19 mouse cellular contexts compared by ENCODE assay signal in the genomic region with DNA sequence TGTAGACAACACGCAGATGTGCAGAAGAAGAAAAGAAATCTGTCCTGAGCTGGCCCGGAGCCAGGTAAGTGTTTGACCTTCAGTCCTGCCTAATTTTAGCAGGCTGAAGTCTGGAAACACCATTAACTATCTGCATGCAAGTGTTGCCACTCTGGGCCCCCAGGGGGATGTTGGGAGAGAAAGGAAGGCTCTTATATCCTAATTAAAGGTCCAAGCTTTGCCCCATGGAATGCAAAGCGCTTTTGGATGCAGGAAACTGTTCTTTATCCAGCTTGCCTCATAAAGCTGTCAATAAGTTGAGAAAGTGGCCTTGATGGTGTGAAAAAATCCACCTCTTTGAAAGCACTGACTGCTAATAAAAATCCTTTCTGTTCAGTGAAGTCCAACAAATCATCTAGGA.
A peak's percentile ranks its signal among the peaks of the same experiment; 100 is the strongest.
DNase-seq lines count a peak whose midpoint lies in the region; ATAC-seq and TF ChIP-seq lines count a peak whose summit lies in the region.
"Had no signal": no experiment of that assay in that cellular context is flagged by ENCODE, and none has a peak within 500 bp of the region (broad histone marks: within the 10 kb centered on the region; RNA-seq: fewer than 3 reads in every experiment).

No protein-coding gene starts in this region.

- intact Hi-C loops in heart, postnatal 14 days (cut with DNase I) = no loop called here
- intact Hi-C loops in left cerebral cortex, adult 2 months (cut with DNase I) = no loop called here

- no peaks in the 10 kb centered on the region for H3K36me3 ChIP-seq in heart, embryonic 14.5 days (ENCODE audit: control insufficient read depth, insufficient read depth, low read length)
- no peaks in the 10 kb centered on the region for H3K36me3 ChIP-seq in neural tube, embryonic 15.5 days
- no peaks in the 10 kb centered on the region for H3K36me3 ChIP-seq in embryonic facial prominence, embryonic 11.5 days (replicated peaks; ENCODE audit: control insufficient read depth, insufficient read depth, low read depth, low read length)
- no peaks in the 10 kb centered on the region for H3K36me3 ChIP-seq in limb, embryonic 13.5 days
- H3K36me3 ChIP-seq: hindbrain, embryonic 10.5 days; liver, embryonic 13.5 days; midbrain, embryonic 13.5 days had no signal

- peak overlapping the region in 1 of 2 experiments; percentile 57; a peak in 3 of 4 replicates for H3K27ac ChIP-seq in heart, embryonic 14.5 days (replicated peaks in 1 of 2; ENCODE audit: control insufficient read depth in 1 of 2, insufficient read depth in 1 of 2, low read depth in 2 of 2, low read length in 2 of 2)
- no peak overlapping the region; the same call in 1 of the 2 replicates for H3K27ac ChIP-seq in neural tube, embryonic 15.5 days (replicated peaks)
- H3K27ac ChIP-seq in embryonic facial prominence, embryonic 11.5 days (replicated peaks; ENCODE audit: low read depth, low read length) = no peak overlapping the region
- no peak overlapping the region for H3K27ac ChIP-seq in limb, embryonic 13.5 days
- no peak overlapping the region for H3K27ac ChIP-seq in left cerebral cortex, adult 2 months
- H3K27ac ChIP-seq: hindbrain, embryonic 10.5 days; liver, embryonic 13.5 days; midbrain, embryonic 13.5 days; stomach, postnatal 0 days had no signal

- DNase-seq in heart, postnatal 14 days = no peak
- DNase-seq in neural tube, embryonic 10.5 days (ENCODE audit: extremely low spot score, low spot score) = peak; percentile 30
- peak; percentile 38 for DNase-seq in embryonic facial prominence, embryonic 11.5 days (ENCODE audit: low spot score)
- no peak for DNase-seq in left cerebral cortex, adult 2 months (ENCODE audit: extremely low spot score in 1 of 2, low spot score in 2 of 2)
- no peak for DNase-seq in cerebellum, adult 9-11 months
- DNase-seq: cerebellum, postnatal 36 days; liver, embryonic 13.5 days; lung, postnatal 10 days; thymus, postnatal 4 days had no signal

- H3K9me3 ChIP-seq in heart, embryonic 14.5 days (ENCODE audit: control insufficient read depth, low read length) = no peaks in the 10 kb centered on the region
- no peaks in the 10 kb centered on the region for H3K9me3 ChIP-seq in neural tube, embryonic 15.5 days (replicated peaks)
- H3K9me3 ChIP-seq in embryonic facial prominence, embryonic 11.5 days (replicated peaks; ENCODE audit: control insufficient read depth, low read length) = no peaks in the 10 kb centered on the region
- no peaks in the 10 kb centered on the region for H3K9me3 ChIP-seq in limb, embryonic 13.5 days
- H3K9me3 ChIP-seq: hindbrain, embryonic 10.5 days; liver, embryonic 13.5 days; midbrain, embryonic 13.5 days had no signal

- H3K27me3 ChIP-seq in heart, embryonic 14.5 days (ENCODE audit: control insufficient read depth, insufficient read depth, low read length) = no peaks in the 10 kb centered on the region
- no peaks in the 10 kb centered on the region for H3K27me3 ChIP-seq in neural tube, embryonic 15.5 days (replicated peaks)
- no peaks in the 10 kb centered on the region for H3K27me3 ChIP-seq in embryonic facial prominence, embryonic 11.5 days (ENCODE audit: control insufficient read depth, insufficient read depth, low read length)
- H3K27me3 ChIP-seq in limb, embryonic 13.5 days = peaks cover 44% of the 10 kb centered on the region
- H3K27me3 ChIP-seq: CH12.LX; liver, embryonic 13.5 days; midbrain, embryonic 13.5 days had no signal

- WGBS in heart, embryonic 14.5 days = 26% methylated on average over 3 of the region's 3 CpGs
- WGBS in neural tube, embryonic 15.5 days = 24% methylated on average over 3 of the region's 3 CpGs
- WGBS in embryonic facial prominence, embryonic 11.5 days = 56% methylated on average over 3 of the region's 3 CpGs
- WGBS in limb, embryonic 13.5 days = 6% methylated on average over 3 of the region's 3 CpGs

- no peak overlapping the region for H3K9ac ChIP-seq in heart, embryonic 14.5 days (ENCODE audit: low read length)
- H3K9ac ChIP-seq in neural tube, embryonic 15.5 days (replicated peaks) = no peak overlapping the region
- H3K9ac ChIP-seq in embryonic facial prominence, embryonic 11.5 days (replicated peaks; ENCODE audit: low read length) = no peak overlapping the region
- no peak overlapping the region for H3K9ac ChIP-seq in limb, embryonic 13.5 days
- H3K9ac ChIP-seq: liver, embryonic 13.5 days; midbrain, embryonic 13.5 days had no signal

- no peak overlapping the region for H3K4me3 ChIP-seq in heart, embryonic 14.5 days (ENCODE audit: control insufficient read depth in 1 of 2, insufficient read depth in 1 of 2, low read depth in 1 of 2, low read length in 2 of 2)
- no peak overlapping the region for H3K4me3 ChIP-seq in neural tube, embryonic 15.5 days (replicated peaks)
- H3K4me3 ChIP-seq in embryonic facial prominence, embryonic 11.5 days (ENCODE audit: low read depth, low read length) = no peak overlapping the region
- H3K4me3 ChIP-seq in limb, embryonic 13.5 days = no peak overlapping the region
- H3K4me3 ChIP-seq in left cerebral cortex, adult 2 months = no peak overlapping the region
- H3K4me3 ChIP-seq: erythroblast, embryonic 14.5 days; hindbrain, embryonic 10.5 days; liver, embryonic 13.5 days; midbrain, embryonic 13.5 days had no signal

- no peak for ATAC-seq in heart, embryonic 14.5 days (ENCODE audit: insufficient number of reproducible peaks, insufficient read depth, low FRiP score, low read depth)
- no peak for ATAC-seq in neural tube, embryonic 15.5 days (ENCODE audit: low FRiP score)
- no peak for ATAC-seq in embryonic facial prominence, embryonic 11.5 days (replicated peaks; ENCODE audit: insufficient number of reproducible peaks, low FRiP score, low TSS enrichment, low read depth)
- peak; percentile 71 for ATAC-seq in limb, embryonic 13.5 days (ENCODE audit: low FRiP score, low read depth)
- ATAC-seq: activated CD4-positive, CD25-positive, alpha-beta regulatory T cell, adult 4 months; intestine, embryonic 16.5 days; midbrain, embryonic 13.5 days had no signal

- no peak for TF ChIP-seq CTCF in left cerebral cortex, adult 2 months (IDR thresholded peaks at IDR 0.05)

- H3K4me1 ChIP-seq in heart, embryonic 14.5 days (ENCODE audit: control insufficient read depth in 2 of 2, insufficient read depth in 2 of 2, low read length in 2 of 2) = peaks cover 15 to 16% of the 10 kb centered on the region in 2 experiments
- peaks cover 19% of the 10 kb centered on the region for H3K4me1 ChIP-seq in neural tube, embryonic 15.5 days
- H3K4me1 ChIP-seq in embryonic facial prominence, embryonic 11.5 days (ENCODE audit: control insufficient read depth, insufficient read depth, low read length) = no peaks in the 10 kb centered on the region
- peaks cover 39% of the 10 kb centered on the region for H3K4me1 ChIP-seq in limb, embryonic 13.5 days

- H3K4me2 ChIP-seq in heart, embryonic 14.5 days (ENCODE audit: low read length) = 0 out of 2 replicates have a peak overlapping the region, but pooled peaks have one; percentile 7
- H3K4me2 ChIP-seq in neural tube, embryonic 15.5 days = no peak overlapping the region
- H3K4me2 ChIP-seq in embryonic facial prominence, embryonic 11.5 days (ENCODE audit: low read depth, low read length) = no peak overlapping the region
- 0 out of 2 replicates have a peak overlapping the region, but pooled peaks have one; percentile 9 for H3K4me2 ChIP-seq in limb, embryonic 13.5 days (replicated peaks)
- H3K4me2 ChIP-seq: liver, embryonic 13.5 days; midbrain, embryonic 13.5 days had no signal

Comparison
In these comparisons a context has a peak if more than half of its experiments do, and no peak if none do; other contexts are left out.
1. H3K4me2 ChIP-seq: peak in heart, embryonic 14.5 days (single experiment) and limb, embryonic 13.5 days (single experiment); none in neural tube, embryonic 15.5 days (single experiment) and embryonic facial prominence, embryonic 11.5 days (single experiment).
2. DNase-seq: peak in neural tube, embryonic 10.5 days (single experiment) and embryonic facial prominence, embryonic 11.5 days (single experiment); none in heart, postnatal 14 days (0 of 2), left cerebral cortex, adult 2 months (0 of 2) and cerebellum, adult 9-11 months (single experiment).